Mouse (Mus musculus): ENCODE data around the gene Them7.

Gene Them7

DNA sequence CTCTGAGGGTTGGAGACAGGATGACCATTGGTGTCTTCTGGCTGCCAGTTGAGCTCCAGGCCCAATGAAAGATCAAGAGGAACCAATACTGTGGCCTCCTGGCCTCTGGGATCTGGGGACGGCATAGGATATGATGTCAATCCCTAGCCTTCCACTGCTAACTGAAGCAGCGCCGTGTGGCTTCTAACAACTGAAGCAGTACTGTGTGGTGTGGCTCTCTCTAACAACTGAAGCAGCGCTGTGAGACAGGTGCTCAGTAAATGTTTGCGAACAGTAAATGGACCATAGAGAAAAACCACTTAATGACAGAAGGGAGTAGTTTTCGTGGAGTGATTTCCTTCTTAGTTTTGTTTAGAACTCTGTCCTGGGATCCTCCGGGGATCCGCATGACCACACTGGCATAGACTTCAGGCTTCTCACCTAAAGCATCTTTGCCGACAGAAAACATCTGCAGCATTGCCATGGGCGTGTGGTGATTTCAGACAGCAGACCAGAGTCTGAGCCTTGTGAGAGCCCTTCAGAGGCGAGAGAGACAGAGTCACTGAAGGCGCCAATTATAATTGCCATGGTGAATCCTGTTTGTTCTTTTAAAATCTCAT, 194.6 kb downstream of the Them7 start:
- no peak for DNase-seq

DNA sequence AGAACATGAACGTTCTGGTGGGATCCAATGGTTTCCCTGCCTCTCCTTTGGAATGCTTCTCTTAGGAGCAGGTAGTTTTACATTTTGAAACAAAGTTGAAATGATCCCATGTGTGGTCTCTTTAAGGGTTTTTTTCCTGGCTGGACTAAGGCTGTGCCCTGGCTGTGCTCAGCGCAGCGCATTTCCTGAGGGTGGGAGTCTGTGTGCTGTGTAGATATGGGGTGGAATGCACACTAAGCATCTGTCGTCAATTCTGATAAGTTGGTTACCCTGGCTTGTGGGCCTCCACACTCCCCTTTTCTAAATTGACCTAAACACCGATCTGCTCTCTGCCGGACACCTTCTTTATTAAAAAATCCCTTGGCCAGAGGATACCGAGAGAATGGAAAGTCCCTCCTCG, 203.3 kb downstream of the Them7 start:
- no peak for DNase-seq

DNA sequence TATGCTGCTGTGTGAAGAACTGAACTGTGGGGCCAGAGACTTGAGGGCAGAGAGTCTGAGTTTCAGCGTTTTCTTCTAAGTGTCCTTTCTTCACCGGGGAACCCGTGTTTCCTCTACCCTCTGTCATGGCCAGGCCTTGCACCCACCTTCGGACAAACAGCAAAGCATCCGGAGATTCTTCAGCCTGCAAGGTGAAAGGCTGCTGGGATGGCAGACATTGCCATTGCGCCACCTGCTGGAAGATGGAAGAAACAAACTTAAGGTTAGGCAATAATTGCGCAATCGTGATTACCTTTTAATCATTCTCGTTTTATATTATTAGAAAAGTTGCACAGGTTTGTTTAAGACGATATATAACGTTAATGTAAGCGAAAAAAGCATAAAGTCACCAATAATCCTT, 203.9 kb downstream of the Them7 start:
- DNase-seq = peak; percentile 53 to 66

DNA sequence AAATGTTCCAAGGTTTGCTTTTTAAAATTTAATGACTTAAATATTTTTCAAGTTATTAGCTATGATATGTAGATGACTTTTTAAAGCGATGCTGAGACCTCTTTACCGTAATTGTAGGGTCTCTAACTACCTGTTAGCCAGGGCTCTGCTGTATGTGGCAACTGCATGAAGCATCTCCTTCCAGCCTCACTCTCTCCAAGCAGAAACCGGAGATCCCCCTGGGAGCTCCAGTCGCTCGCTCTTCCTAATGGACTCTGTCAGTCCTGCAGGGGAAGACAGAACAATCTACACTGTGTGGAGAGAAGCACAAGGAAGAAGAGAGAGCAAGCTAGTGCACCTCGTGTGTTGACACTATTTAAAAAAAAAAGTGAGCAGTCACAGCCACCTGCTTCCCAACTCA, 204.3 kb downstream of the Them7 start:
- DNase-seq = no peak

Measured in lung, adult 18-20 months (tissue).